Mouse (Mus musculus): ENCODE measurements around the gene Vsig1.
A peak's percentile ranks its signal among the peaks of the same experiment; 100 is the strongest.

The Vsig1 gene

GRCm38 (mm10) chrX:140907360-140907759 lies at the start of gene Vsig1:
Gene Vsig1, plus strand, starts transcription at chrX:140907608.
- ATAC-seq (ENCODE audit: insufficient number of reproducible peaks, low FRiP score, low TSS enrichment): no peak

DNA sequence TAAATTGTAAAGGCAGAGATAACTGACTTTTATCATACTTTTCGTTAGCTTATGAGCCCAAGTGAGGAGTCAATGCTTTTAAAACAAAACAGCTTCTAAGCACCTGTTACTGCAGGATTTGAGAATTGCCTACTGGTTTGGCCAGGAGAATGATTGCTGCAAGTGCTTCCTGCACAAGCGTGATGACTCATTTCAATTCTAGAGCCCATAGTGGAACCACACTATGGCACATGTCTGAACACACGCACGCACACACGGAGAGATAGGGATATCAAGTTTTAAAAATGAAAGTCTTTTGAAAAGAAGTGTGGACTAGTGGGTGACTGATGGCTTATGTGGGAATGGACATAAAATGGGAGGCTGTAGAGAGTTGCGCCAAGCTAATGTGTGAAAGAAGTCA lies 44.6 kb upstream of the Vsig1 start:
- no peak for ATAC-seq (ENCODE audit: insufficient number of reproducible peaks, low FRiP score, low TSS enrichment)

GRCm38 (mm10) chrX:140863431-140863830 lies 44.0 kb upstream of the Vsig1 start:
- ATAC-seq (ENCODE audit: insufficient number of reproducible peaks, low FRiP score, low TSS enrichment): no peak

DNA sequence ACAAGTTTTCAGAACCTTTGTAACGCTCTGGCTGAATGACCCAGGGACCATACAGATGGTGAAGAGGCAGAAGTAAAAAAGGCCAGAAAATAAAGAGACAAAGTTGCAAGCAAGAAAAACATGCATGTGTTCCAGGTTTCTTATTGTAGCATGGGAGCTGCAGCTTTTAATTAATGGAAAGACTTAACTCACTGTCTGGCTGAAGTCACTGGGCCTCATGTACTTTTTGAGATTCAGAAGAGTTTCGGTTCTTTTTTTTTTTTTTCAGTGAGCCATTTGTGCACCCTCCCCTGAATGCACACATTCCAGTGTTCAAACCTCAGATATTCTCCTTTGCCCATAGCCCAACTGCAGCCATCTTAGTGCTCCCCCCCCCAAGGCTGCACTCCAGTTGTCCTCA lies 20.2 kb upstream of the Vsig1 start:
- ATAC-seq (ENCODE audit: insufficient number of reproducible peaks, low FRiP score, low TSS enrichment): no peak

DNA sequence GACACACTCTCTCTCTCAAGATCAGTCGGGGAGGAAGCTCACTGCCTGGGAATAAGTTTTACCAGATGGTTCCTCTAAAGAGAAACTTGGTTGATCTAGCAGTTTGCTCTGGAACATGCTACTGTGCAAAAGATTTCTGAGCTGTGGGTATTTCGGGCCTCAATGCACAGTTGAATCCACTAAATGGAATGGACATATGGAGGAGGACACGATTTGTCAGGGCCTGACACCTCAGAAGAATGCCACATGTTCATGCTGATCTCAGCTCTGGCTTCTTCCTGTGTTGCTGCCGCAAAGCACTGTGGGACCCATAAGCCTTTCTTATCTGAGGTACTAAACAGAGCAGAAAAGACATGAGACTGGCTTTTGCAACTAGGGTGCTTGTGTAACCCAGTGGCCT lies 15.6 kb upstream of the Vsig1 start:
- no peak for ATAC-seq (ENCODE audit: insufficient number of reproducible peaks, low FRiP score, low TSS enrichment)

DNA sequence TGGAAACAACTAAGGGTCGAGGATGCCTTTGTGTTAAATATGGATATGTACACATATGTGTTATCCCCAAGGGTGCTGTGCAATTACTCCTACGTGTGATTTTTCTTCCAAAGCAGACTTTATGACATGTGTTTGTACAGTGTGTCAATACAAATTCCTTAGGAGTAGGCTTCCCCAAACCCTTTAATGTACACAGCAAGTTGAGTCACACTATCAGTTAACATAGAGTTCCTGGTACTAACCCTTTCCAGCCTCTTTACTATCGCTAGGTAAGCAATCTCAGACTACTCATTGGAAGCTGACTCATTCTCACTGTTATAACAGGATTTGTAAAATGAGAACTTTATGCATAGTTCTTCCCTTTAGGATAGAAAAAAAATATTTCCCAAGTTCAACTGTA lies 3.9 kb upstream of the Vsig1 start:
- no peak for ATAC-seq (ENCODE audit: insufficient number of reproducible peaks, low FRiP score, low TSS enrichment)

DNA sequence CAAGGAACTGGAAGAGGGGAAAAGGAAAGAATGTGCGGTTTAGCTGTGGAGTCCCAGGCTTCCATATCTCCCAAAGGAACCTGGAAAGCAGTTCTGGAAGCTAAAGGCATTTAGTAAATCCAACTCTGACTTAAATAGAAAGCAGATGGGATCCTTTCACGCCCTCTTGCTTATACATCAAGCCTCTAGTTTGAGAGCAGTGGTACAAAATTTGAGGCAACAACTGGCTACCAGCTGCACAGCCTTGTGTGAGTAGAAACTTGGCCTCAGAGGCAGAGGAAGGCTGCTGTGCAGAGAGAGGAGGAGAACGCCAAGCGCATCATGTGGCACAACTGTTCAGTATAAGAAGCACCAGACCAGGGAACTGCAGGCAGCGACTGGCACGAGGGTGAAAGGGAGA lies 13.9 kb downstream of the Vsig1 start:
- ATAC-seq (ENCODE audit: insufficient number of reproducible peaks, low FRiP score, low TSS enrichment): no peak

DNA sequence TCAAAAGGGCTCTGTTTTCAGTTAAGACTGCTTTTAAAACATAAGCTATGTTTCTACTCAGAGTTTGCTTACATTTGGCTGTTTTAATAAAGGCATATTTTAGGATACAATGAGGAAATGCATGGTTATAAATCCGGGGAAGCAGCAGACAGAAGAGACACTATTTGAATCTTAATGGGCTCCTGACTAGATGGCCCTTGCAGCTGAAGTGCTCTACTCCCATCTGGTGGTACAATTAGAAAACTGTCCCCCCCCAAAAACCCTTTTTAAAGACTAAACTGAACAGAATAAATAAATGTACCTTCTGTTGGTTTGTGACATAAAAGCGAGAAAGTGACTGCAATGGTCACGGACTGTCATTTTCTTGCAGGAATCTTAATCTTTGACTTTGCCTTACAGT lies 24.7 kb downstream of the Vsig1 start:
- ATAC-seq (ENCODE audit: insufficient number of reproducible peaks, low FRiP score, low TSS enrichment): no peak

DNA sequence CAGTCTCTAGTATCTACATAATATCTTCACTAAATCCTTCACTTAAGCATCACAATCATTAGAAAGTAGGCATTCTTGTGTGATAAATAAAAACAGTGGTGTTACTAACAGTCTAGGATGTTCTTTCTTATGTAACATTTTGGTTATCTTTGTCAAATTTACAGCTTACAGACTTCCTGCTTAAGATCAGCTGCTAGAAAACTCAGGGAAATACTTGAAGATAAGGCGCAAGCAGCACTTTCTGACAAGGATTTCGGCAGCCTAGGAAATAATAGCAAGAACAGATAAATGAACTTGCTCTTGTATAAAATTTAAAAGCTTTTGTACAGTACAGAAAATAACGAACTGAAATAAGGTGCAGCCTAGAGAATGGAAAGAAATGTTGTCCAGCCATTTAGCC lies 25.9 kb downstream of the Vsig1 start:
- ATAC-seq (ENCODE audit: insufficient number of reproducible peaks, low FRiP score, low TSS enrichment): no peak

- no peak for ATAC-seq (ENCODE audit: insufficient number of reproducible peaks, low FRiP score, low TSS enrichment)
Observed at GRCm38 (mm10) chrX:140936271-140936670, 28.9 kb downstream of the Vsig1 start.

GRCm38 (mm10) chrX:140953618-140954017 lies 46.2 kb downstream of the Vsig1 start:
- no peak for ATAC-seq (ENCODE audit: insufficient number of reproducible peaks, low FRiP score, low TSS enrichment)

- peak; percentile 99 for ATAC-seq (ENCODE audit: insufficient number of reproducible peaks, low FRiP score, low TSS enrichment)
Observed at GRCm38 (mm10) chrX:140956272-140956940, 49.0 kb downstream of the Vsig1 start, which contains the start of the genes Psmd10 and Atg4a. Gene Psmd10, minus strand, starts transcription at chrX:140956728. Gene Atg4a, plus strand, starts transcription at chrX:140956907.

DNA sequence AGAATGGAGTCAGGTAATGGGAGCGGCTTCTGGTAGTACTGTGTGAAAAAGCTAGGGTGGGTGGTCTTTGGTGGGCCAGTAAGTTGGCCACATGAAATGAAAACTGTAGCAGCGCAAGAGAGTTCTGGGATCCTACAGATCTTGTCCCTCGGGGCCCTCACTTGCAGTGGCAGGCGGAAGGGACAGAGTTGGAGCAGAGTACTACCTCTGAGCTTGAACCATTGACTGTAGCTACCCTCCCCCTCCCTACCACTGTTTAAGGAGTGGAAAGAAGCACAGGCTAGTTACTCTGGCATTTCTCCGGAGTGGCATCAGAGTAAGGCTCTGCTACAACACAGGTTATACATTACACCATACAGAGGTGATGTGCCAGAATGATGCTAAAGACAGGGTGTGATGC lies 49.6 kb downstream of the Vsig1 start:
- ATAC-seq (ENCODE audit: insufficient number of reproducible peaks, low FRiP score, low TSS enrichment): peak; percentile 80

DNA sequence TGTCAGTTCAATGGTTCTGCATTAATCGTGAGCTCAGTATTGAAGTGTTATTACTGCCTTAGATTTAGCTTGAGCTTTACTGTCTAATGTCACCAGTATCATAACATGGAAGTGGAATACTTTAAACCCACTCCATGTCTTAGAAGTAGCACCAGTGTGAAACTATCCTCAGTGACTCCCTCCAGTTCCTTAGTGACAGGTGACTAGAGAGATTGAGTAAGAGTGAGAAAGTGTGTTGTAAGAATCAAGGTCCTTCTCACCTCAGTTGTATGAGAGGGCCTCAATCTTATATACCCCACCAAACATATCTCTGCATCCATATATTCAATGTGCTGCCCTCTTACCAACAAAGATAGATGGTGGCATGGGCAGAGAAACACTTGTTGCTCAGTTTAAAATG lies 71.5 kb downstream of the Vsig1 start:
- no peak for ATAC-seq (ENCODE audit: insufficient number of reproducible peaks, low FRiP score, low TSS enrichment)

GRCm38 (mm10) chrX:140979546-140979945 lies 72.1 kb downstream of the Vsig1 start:
- ATAC-seq (ENCODE audit: insufficient number of reproducible peaks, low FRiP score, low TSS enrichment): no peak

DNA sequence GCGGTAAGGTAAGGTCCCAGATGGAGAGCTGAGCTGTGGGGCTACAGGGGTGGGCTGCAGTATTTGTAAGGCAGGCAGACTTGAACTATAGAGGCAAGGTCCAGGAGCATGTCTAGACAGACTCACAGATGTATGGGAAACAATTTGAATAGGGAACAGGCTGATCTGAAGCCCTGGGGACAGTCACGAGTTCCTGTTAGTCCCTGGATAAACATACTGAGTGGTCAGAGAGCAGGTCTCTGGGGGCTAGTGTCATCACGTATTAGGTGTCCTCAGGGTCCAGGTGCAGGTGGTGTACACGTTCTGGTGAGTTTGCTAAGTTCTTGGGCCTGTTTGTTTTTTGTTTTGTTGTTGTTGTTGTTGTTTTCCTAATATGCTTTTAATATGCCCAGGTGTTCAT lies 72.8 kb downstream of the Vsig1 start:
- no peak for ATAC-seq (ENCODE audit: insufficient number of reproducible peaks, low FRiP score, low TSS enrichment)

- no peak for ATAC-seq (ENCODE audit: insufficient number of reproducible peaks, low FRiP score, low TSS enrichment)
Observed at GRCm38 (mm10) chrX:140983206-140983960, 76.0 kb downstream of the Vsig1 start.

GRCm38 (mm10) chrX:140984795-140985194 lies 77.4 kb downstream of the Vsig1 start:
- no peak for ATAC-seq (ENCODE audit: insufficient number of reproducible peaks, low FRiP score, low TSS enrichment)

DNA sequence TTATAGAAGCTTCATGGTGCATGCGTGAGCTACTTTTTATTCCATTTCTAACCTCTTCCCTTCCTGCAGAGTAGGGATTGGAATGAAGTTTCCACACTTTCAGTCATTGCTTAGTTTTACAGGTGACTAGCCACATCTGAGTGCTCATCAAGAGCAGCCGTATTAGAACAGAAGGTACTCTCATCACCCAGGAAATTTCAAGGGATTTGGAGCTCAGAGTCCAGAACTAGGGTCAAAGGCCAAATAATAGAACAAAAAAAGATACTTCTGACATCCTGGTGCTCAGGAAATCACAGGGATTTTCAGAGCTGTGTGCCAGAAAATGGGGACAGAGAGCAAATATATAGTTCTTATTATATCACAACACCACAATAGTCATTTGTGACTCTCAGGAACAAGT lies 77.8 kb downstream of the Vsig1 start:
- ATAC-seq (ENCODE audit: insufficient number of reproducible peaks, low FRiP score, low TSS enrichment): no peak
